Mouse (Mus musculus) spleen, adult 18-20 months (tissue): ENCODE results near the gene Dok3.
A peak's percentile ranks its signal among the peaks of the same experiment; 100 is the strongest.

Source experiments
- DNase-seq, 2 experiments: peaks; one replicate each; pipeline ENCODE4 v3.0.0; 2022; ENCODE audit warnings: mixed read lengths in 2 of 2

Gene Dok3

GRCm38 (mm10) chr13:55536194-55537175, 7.4 kb upstream of the Dok3 start, which contains the start of gene Ddx41:
TSS of gene Ddx41 (minus strand) at chr13:55536658.
- DNase-seq = peak; percentile 98 to 99

GRCm38 (mm10) chr13:55535796-55536193, 6.7 kb upstream of the Dok3 start:
- DNase-seq = no peak

- no peak for DNase-seq
These were observed 6.1 kb upstream of the Dok3 start for GRCm38 (mm10) chr13:55535191-55535590.

GRCm38 (mm10) chr13:55527834-55528772, 993 bp downstream of the Dok3 start:
- DNase-seq = peak; percentile 64

- DNase-seq = peak; percentile 38 to 45
These were observed 1.9 kb downstream of the Dok3 start for GRCm38 (mm10) chr13:55527212-55527611.

- no peak for DNase-seq
These were observed 3.2 kb downstream of the Dok3 start for GRCm38 (mm10) chr13:55525733-55526553.

GRCm38 (mm10) chr13:55523951-55524600, 5.0 kb downstream of the Dok3 start:
- DNase-seq = no peak

- peak in 1 of 2 experiments; percentile 22 for DNase-seq
These were observed 5.8 kb downstream of the Dok3 start for GRCm38 (mm10) chr13:55523278-55523677.

GRCm38 (mm10) chr13:55522730-55523129, 6.4 kb downstream of the Dok3 start:
- no peak for DNase-seq

GRCm38 (mm10) chr13:55519606-55520005, 9.5 kb downstream of the Dok3 start:
- no peak for DNase-seq

GRCm38 (mm10) chr13:55516955-55517354, 12.1 kb downstream of the Dok3 start:
- DNase-seq = peak; percentile 65 to 89

- DNase-seq = no peak
These were observed 15.3 kb downstream of the Dok3 start for GRCm38 (mm10) chr13:55513828-55514227.

GRCm38 (mm10) chr13:55513111-55513748, 15.9 kb downstream of the Dok3 start, which contains the start of gene Pdlim7:
TSS of gene Pdlim7 (minus strand) at chr13:55513676.
- peak; percentile 77 to 91 for DNase-seq

- DNase-seq = no peak
These were observed 16.6 kb downstream of the Dok3 start for GRCm38 (mm10) chr13:55512379-55513031.

- DNase-seq = no peak
These were observed 17.6 kb downstream of the Dok3 start for GRCm38 (mm10) chr13:55511492-55511861.

- DNase-seq = no peak
These were observed 18.2 kb downstream of the Dok3 start for GRCm38 (mm10) chr13:55510668-55511491.

GRCm38 (mm10) chr13:55510332-55510667, 18.8 kb downstream of the Dok3 start:
- DNase-seq = no peak

GRCm38 (mm10) chr13:55508531-55508930, 20.6 kb downstream of the Dok3 start:
- no peak for DNase-seq

GRCm38 (mm10) chr13:55507877-55508276, 21.2 kb downstream of the Dok3 start:
- DNase-seq = no peak

- DNase-seq = no peak
These were observed 22.4 kb downstream of the Dok3 start for GRCm38 (mm10) chr13:55506697-55507096.
